Mouse (Mus musculus): ENCODE results near the gene Lancl2.

Lancl2 gene

GRCm38 (mm10) chr6:57702376-57702742, at the start of gene Lancl2:
TSS of gene Lancl2 (plus strand) at chr6:57702540.
- DNase-seq: peak; percentile 56

- no peak for DNase-seq
These were observed 41.0 kb upstream of the Lancl2 start for GRCm38 (mm10) chr6:57661295-57661694.

- DNase-seq: no peak
These were observed 18.2 kb upstream of the Lancl2 start for GRCm38 (mm10) chr6:57684156-57684555.

GRCm38 (mm10) chr6:57691467-57692261, 10.7 kb upstream of the Lancl2 start, which contains the start of gene Pyurf:
TSS of gene Pyurf (minus strand) at chr6:57692078.
- peak; percentile 92 for DNase-seq

DNA sequence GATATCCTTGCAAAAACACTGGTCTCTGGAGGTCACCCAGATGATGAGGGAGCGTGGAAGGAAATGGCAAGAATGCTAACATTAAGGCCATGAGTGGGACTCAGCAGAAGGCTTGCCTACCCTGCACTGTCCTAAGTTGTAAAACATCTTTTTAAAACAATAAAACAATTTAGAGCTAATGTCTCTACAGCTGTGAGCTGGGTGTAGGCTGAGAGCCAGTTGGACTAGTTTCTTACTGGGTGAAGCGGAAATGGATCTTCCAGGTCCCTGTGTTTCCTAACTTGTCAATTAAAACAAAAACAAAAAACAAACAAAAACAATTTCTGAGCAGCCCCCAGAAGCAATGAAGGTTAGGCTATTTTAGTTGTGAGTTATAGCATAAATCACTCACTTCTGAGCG, 9.2 kb upstream of the Lancl2 start:
- no peak for DNase-seq

DNA sequence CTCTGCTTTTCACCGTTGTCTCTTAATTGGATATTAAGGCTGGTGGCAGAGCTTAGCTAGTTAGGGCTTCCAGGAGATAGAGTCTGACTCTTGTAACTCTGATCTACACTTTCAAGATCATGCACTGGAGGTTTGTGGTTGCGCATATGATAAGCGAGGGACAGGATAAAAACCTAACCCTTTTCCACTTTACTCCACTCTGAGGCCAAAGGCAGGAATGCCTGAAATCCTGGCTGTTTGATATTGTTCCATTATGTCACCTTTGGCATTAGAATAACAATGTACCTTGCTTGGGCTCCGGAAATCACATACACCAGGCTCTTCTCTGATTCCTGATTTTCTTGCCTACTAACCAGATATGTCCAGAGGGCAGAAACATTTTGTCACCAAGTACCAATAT, 654 bp upstream of the Lancl2 start:
- no peak for DNase-seq

DNA sequence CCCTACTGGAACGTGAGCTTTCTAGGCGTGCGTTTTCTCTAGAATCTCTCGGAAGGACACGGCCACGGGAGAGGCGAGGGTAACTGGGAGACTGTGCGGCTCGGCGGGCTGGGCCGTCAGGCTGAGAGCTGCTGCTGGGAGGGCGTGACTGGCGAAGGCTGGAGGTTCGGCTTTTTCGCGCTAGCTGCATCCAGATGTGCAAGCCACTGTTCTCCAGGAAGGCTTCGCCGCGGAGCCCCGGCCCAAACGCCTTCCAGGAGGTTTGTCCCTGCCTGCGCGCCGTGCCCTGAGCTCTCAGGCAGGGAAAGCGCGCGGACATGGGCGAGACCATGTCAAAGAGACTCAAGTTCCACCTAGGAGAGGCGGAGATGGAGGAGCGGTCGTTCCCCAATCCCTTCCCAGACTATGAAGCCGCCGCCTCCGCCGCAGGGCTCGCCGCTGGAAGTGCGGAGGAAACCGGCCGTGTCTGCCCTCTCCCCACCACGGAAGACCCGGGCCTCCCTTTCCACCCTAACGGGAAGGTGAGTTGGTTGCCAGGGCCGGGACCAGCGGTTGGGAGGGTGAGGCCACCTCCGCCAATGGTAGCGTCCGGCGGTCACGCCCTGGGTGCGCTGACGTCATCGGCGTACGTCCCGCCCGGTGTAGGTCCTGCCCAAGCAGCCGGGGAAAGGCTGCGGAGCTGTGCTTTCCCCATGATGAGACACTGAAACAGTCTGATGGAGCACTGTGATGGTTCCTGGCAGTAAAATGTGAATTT, 581 bp downstream of the Lancl2 start:
- peak; percentile 97 for DNase-seq

- DNase-seq: no peak
These were observed 1.4 kb downstream of the Lancl2 start for GRCm38 (mm10) chr6:57703703-57704102.

GRCm38 (mm10) chr6:57706721-57707120, 4.4 kb downstream of the Lancl2 start:
- no peak for DNase-seq

- DNase-seq: no peak
These were observed 9.4 kb downstream of the Lancl2 start for GRCm38 (mm10) chr6:57711726-57712125.

GRCm38 (mm10) chr6:57721347-57721746, 19.0 kb downstream of the Lancl2 start:
- DNase-seq: no peak

- no peak for DNase-seq
These were observed 40.4 kb downstream of the Lancl2 start for GRCm38 (mm10) chr6:57742749-57743148.

GRCm38 (mm10) chr6:57743333-57743732, 41.0 kb downstream of the Lancl2 start:
- DNase-seq: no peak

DNA sequence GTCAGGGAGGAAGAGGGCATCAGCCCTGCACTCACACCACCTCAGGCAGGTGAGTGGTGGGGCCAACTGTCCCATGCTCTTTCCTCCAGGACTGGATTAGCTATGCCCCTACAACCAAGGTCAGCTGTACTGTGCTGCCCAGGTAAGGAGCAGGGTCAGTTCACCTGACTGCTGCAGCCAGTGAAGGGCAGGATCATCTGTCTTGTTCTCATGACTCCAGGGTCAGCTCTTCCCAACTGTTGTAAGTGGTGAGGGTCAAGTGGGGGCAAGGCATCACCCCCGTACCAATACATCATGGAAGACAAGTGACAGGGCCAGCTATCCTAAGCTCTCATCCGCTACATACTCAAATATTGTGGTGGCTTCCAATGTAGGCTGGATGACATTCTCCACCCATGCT, 41.8 kb downstream of the Lancl2 start:
- no peak for DNase-seq

GRCm38 (mm10) chr6:57744974-57745747, 42.8 kb downstream of the Lancl2 start:
- peak; percentile 2 for DNase-seq

- DNase-seq: no peak
These were observed 43.4 kb downstream of the Lancl2 start for GRCm38 (mm10) chr6:57745748-57746129.

DNA sequence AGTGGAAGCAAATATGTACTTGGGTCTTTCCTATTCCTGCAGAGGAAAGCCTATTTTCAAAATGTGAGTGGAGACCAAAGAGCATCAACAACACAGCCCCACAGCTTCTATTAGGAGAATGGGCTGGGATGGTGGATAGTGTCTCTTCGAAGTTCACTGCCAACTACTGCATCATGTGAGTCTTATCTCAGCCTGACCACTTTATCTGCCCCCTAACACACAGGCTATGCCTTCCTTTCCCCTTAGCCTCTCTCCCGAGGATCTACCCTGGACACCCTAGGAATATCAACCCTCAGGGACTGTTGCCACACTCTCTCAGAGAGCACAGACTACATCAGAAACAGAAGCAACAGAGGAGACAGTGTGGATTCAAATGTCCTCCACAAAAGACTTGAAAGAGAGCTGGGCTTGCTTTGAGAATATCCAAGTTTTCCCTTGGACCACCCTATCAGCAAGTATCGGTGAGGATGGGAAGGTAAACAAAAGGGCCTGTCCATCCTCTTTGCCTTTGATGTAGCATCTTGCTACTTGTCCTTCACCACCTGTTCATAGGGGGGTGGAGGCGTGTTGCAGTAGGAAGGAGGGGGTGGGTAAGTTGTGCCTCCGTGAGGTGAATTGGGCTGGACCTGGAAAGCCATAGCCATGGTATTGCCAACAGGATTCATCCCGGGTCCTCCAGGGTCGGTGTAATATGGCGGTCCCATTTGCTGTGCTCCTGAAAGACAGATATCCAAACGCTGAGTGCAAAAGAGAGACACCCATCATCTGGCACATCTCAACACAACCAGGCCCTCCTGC, 51.8 kb downstream of the Lancl2 start:
- DNase-seq: no peak

- DNase-seq: no peak
These were observed 60.7 kb downstream of the Lancl2 start for GRCm38 (mm10) chr6:57763054-57763453.

GRCm38 (mm10) chr6:57765095-57765878, 62.9 kb downstream of the Lancl2 start:
- DNase-seq: no peak

DNA sequence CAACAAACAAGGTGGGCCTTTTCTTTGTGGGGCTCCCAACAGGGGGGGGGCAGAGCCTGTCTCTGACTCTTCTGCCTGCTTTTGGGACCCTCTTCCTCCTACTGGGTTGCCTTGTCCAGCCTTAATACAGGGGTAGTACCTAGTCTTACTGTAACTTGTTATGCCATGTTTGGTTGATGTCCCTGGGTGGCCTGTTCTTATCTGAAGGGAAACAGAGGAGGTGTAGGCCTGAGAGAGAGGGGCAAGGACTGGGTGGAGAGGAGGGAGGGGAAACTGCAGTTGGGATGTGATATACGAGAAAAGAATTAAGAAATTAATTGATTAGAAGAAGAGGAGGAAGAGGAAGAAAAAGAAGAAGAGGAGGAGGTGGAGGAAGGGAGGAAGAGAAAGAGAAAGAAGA, 63.9 kb downstream of the Lancl2 start:
- no peak for DNase-seq

DNA sequence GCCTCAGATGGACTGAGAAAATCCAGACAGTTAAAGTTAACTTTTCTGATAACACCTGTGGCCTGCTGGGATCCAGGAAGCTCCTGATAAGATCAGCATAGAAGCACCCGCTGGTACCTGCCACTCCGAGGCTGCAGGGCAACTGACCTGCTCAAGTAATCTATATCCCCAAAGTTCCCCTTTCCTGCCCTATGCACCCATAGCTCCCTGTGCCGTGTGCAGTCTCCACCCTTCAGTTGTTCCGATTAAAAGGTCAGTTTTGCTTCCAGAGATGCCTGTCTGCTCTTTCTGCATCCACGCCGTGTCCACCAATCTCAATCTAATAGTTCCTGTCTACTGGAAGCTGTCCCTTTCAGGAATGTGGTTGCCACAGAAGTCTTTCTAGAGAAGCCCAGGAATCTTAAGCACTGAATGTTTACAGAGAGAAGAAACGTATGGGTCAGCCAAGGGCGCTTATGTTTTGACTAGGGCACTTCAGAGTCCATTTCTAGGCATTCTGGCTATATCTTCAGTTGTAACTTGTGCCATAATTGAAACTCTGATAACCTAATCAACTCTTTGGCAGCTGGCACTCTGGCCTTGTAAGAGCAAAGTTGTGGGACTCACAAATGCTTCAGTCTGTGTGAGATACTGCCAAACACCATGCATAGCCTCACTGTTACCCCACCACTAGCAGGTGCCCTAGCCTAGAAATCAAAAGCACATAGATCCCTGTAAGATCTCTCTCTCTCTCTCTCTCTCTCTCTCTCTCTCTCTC, 65.0 kb downstream of the Lancl2 start:
- DNase-seq: no peak

Measured in embryo, embryonic 11 days (tissue).